Mouse (Mus musculus) urinary bladder, postnatal 25 days (tissue): ENCODE data around the gene Gm17455.

Source experiments
- DNase-seq: peaks from one replicate; pipeline ENCODE4 v3.0.0; 2022; ENCODE audit warnings: low spot score

Gene Gm17455

GRCm38 (mm10) chr10:60373937-60374578, 25.5 kb upstream of the Gm17455 start:
- no peak for DNase-seq

GRCm38 (mm10) chr10:60376704-60377103, 22.8 kb upstream of the Gm17455 start:
- no peak for DNase-seq

GRCm38 (mm10) chr10:60379419-60379957, 20.0 kb upstream of the Gm17455 start:
- DNase-seq = no peak

- DNase-seq = no peak
These were observed 19.3 kb upstream of the Gm17455 start for GRCm38 (mm10) chr10:60380229-60380628.

GRCm38 (mm10) chr10:60381142-60381925, 18.2 kb upstream of the Gm17455 start:
- DNase-seq = no peak

GRCm38 (mm10) chr10:60388332-60388731, 11.2 kb upstream of the Gm17455 start:
- no peak for DNase-seq

GRCm38 (mm10) chr10:60389447-60389865, 10.1 kb upstream of the Gm17455 start:
- no peak for DNase-seq

- no peak for DNase-seq
These were observed 9.2 kb upstream of the Gm17455 start for GRCm38 (mm10) chr10:60390177-60390903.

- no peak for DNase-seq
These were observed 8.6 kb upstream of the Gm17455 start for GRCm38 (mm10) chr10:60390904-60391420.

- no peak for DNase-seq
These were observed 7.9 kb upstream of the Gm17455 start for GRCm38 (mm10) chr10:60391661-60392060.

GRCm38 (mm10) chr10:60394936-60395335, 4.6 kb upstream of the Gm17455 start:
- DNase-seq = no peak

- DNase-seq = no peak
These were observed 3.9 kb upstream of the Gm17455 start for GRCm38 (mm10) chr10:60395605-60396004.

- DNase-seq = no peak
These were observed 1.3 kb upstream of the Gm17455 start for GRCm38 (mm10) chr10:60398051-60398814.

GRCm38 (mm10) chr10:60400507-60401295, 1.2 kb downstream of the Gm17455 start:
- DNase-seq = no peak

- DNase-seq = no peak
These were observed 6.1 kb downstream of the Gm17455 start for GRCm38 (mm10) chr10:60405460-60406177.

GRCm38 (mm10) chr10:60407831-60408230, 8.3 kb downstream of the Gm17455 start:
- DNase-seq = peak; percentile 70

GRCm38 (mm10) chr10:60411794-60412193, 12.3 kb downstream of the Gm17455 start:
- no peak for DNase-seq

GRCm38 (mm10) chr10:60413756-60414155, 14.2 kb downstream of the Gm17455 start:
- no peak for DNase-seq

GRCm38 (mm10) chr10:60417041-60417440, 17.5 kb downstream of the Gm17455 start:
- DNase-seq = no peak

GRCm38 (mm10) chr10:60418137-60418536, 18.6 kb downstream of the Gm17455 start:
- peak; percentile 71 for DNase-seq
